Mouse (Mus musculus) liver, adult 2 months (tissue): ENCODE data around the gene Syt6.

Experiments
- CTCF ChIP-seq: fragments of 200-500 bp; IDR thresholded peaks from 2 replicates; pipeline ENCODE4 v1.5.1; 2011; ENCODE audit warnings: low read depth, low read length, control low read depth
- POLR2A ChIP-seq: fragments of 200-500 bp; IDR thresholded peaks from 2 replicates; pipeline ENCODE4 v1.6.1; 2011; ENCODE audit warnings: low read length, control low read depth; ENCODE audit not compliant: insufficient read depth; ENCODE audit errors: extremely low read depth

GRCm38 (mm10) chr3:103526201-103526704 is 48.8 kb upstream of the Syt6 start:
- TF ChIP-seq CTCF, result no peak
- TF ChIP-seq POLR2A, result no peak
